Mouse (Mus musculus) heart, postnatal 0 days (tissue): ENCODE results near the gene Stk39. TPM values are rescaled to one million over a fixed set of nuclear protein-coding genes. Genes with fewer than 3 reads are reported as not detected.

ENCODE experiments used
- ATAC-seq: fragments of 200-750 bp; cut with Nextera tagmentation; 2 replicates; pipeline ENCODE4 v1.8.0; 2017; ENCODE audit warnings: low read depth, moderate number of reproducible peaks, moderate library complexity; ENCODE audit not compliant: insufficient read depth
- DNase-seq: peaks from one replicate; pipeline ENCODE4 v3.0.0-alpha.2; 2016; ENCODE audit warnings: low spot score
- H3K27ac ChIP-seq: fragments of 300-500 bp; sonication (generic); 2 replicates; pipeline ENCODE4 v1.5.1; 2014; ENCODE audit warnings: low read depth, mild to moderate bottlenecking
- H3K27me3 ChIP-seq: fragments of 300-500 bp; sonication (generic); 2 replicates; pipeline ENCODE4 v1.6.1; 2014; ENCODE audit warnings: low read length, mixed read lengths; ENCODE audit not compliant: control insufficient read depth, insufficient read depth
- H3K36me3 ChIP-seq: fragments of 300-500 bp; sonication (generic); replicated peaks from 2 replicates; pipeline ENCODE4 v1.6.1; 2014; ENCODE audit warnings: low read length, mixed read lengths; ENCODE audit not compliant: control insufficient read depth, insufficient read depth
- H3K4me1 ChIP-seq: fragments of 300-500 bp; sonication (generic); 2 replicates; pipeline ENCODE4 v1.6.1; 2014; ENCODE audit warnings: antibody characterized with exemption; ENCODE audit not compliant: control insufficient read depth, insufficient read depth
- H3K4me2 ChIP-seq: fragments of 300-500 bp; sonication (generic); 2 replicates; pipeline ENCODE4 v1.6.1; 2014; ENCODE audit warnings: low read depth, mild to moderate bottlenecking, low read length, moderate library complexity
- H3K4me3 ChIP-seq: fragments of 300-500 bp; sonication (generic); 2 replicates; pipeline ENCODE4 v1.5.1; 2014; ENCODE audit warnings: low read depth, low read length
- H3K9ac ChIP-seq: fragments of 300-500 bp; sonication (generic); replicated peaks from 2 replicates; pipeline ENCODE4 v1.6.1; 2014; ENCODE audit warnings: low read depth, low read length, mixed read lengths
- H3K9me3 ChIP-seq: fragments of 300-500 bp; sonication (generic); replicated peaks from 2 replicates; pipeline ENCODE4 v1.6.1; 2016; ENCODE audit warnings: low read length; ENCODE audit not compliant: control insufficient read depth
- CTCF ChIP-seq: IDR thresholded peaks from 2 replicates; pipeline ENCODE4 v1.5.1; 2016; ENCODE audit warnings: antibody characterized with exemption, control low read depth, low read depth
- EP300 ChIP-seq: IDR thresholded peaks from 2 replicates; pipeline ENCODE4 v1.6.1; 2016; ENCODE audit warnings: antibody characterized with exemption, low read depth
- WGBS: fragments of 180-500 bp; shearing (Covaris S2); extraction: QIAGEN DNeasy Blood & Tissue Kit; methylation state at CpG from one replicate; pipeline ENCODE4 v1.1.7; 2014; 5-methylcytosine and 5-hydroxymethylcytosine counted together
- polyA plus RNA-seq: library from polyadenylated mRNA; unstranded; fragments of >200 nt; fragmentation: Nextera tagmentation; extraction: Ambion mirVana; gene quantifications from 2 replicates; pipeline ENCODE4 v1.2.1, GENCODE M21; 2015
- total RNA-seq: library from RNA; depleted of rRNA; stranded (reverse); fragments of >200 nt; gene quantifications from 2 replicates; pipeline ENCODE4 v1.2.3, GENCODE M21; 2014; ENCODE audit warnings: low replicate concordance

The Stk39 gene
- total and polyA plus RNA-seq, 2 experiments from 2014 or later = 81.8 to 93.2 TPM

- H3K9ac ChIP-seq = no peak overlapping the region
- H3K27ac ChIP-seq = no peak overlapping the region
- H3K4me2 ChIP-seq = no peak overlapping the region
- WGBS = 73% methylated on average over 9 of the region's 9 CpGs
- DNase-seq (no peak), ATAC-seq (no peak)
- peaks cover 70% of the 10 kb centered on the region for H3K4me1 ChIP-seq
- peaks cover 3% of the 10 kb centered on the region; the same call in 1 of the 2 replicates for H3K36me3 ChIP-seq
- no peaks in the 10 kb centered on the region for H3K9me3 ChIP-seq
- H3K4me3 ChIP-seq = no peak overlapping the region
- TF ChIP-seq CTCF (no peak), EP300 (no peak)
- H3K27me3 ChIP-seq = no peaks in the 10 kb centered on the region
Observed at GRCm38 (mm10) chr2:68439614-68440013, 32.5 kb downstream of the Stk39 start.

- 13% methylated on average over 5 of the region's 5 CpGs for WGBS
- Histone ChIP-seq H3K9me3 (no peaks in the 10 kb centered on the region), H3K4me1 (peaks cover 74% of the 10 kb centered on the region), H3K9ac (no peak overlapping the region), H3K4me3 (no peak overlapping the region), H3K36me3 (peaks cover 3% of the 10 kb centered on the region; the same call in 1 of the 2 replicates), H3K27ac (peak overlapping the region; percentile 30), H3K4me2 (no peak overlapping the region), H3K27me3 (no peaks in the 10 kb centered on the region)
- peak; percentile 31; the same call in 1 of the 2 replicates for ATAC-seq
- TF ChIP-seq CTCF = no peak
- TF ChIP-seq EP300 = no peak
- DNase-seq = no peak
Observed at GRCm38 (mm10) chr2:68437920-68438319, 34.1 kb downstream of the Stk39 start.

DNA sequence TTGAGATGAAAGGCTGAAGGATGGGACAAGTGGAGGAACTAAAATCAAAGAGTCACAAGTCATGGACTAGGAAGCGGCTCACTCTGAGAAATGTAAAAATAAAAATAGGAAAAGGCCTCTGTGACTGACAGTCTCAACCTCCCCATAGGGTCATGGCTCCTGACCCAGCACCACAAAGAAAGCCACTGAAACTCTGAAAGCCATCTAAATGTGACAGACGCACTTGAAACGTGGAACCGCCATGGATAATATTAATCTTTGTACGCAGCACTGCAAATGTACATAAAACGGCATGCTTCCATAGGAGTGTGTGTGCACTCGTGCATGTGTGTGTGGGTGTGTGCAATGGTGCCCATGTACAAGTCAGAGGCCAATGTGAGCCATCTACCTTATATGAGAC lies 34.9 kb downstream of the Stk39 start:
- H3K9me3 ChIP-seq = no peaks in the 10 kb centered on the region
- no peak overlapping the region for H3K4me2 ChIP-seq
- no peak overlapping the region for H3K4me3 ChIP-seq
- peaks cover 70% of the 10 kb centered on the region for H3K4me1 ChIP-seq
- ATAC-seq (no peak), DNase-seq (no peak)
- peak overlapping the region; percentile 26; the same call in 1 of the 2 replicates for H3K27ac ChIP-seq
- no peaks in the 10 kb centered on the region for H3K27me3 ChIP-seq
- no peak overlapping the region for H3K9ac ChIP-seq
- 89% methylated on average over 7 of the region's 7 CpGs for WGBS
- peaks cover 3% of the 10 kb centered on the region; the same call in 1 of the 2 replicates for H3K36me3 ChIP-seq
- TF ChIP-seq CTCF (no peak), EP300 (no peak)

DNA sequence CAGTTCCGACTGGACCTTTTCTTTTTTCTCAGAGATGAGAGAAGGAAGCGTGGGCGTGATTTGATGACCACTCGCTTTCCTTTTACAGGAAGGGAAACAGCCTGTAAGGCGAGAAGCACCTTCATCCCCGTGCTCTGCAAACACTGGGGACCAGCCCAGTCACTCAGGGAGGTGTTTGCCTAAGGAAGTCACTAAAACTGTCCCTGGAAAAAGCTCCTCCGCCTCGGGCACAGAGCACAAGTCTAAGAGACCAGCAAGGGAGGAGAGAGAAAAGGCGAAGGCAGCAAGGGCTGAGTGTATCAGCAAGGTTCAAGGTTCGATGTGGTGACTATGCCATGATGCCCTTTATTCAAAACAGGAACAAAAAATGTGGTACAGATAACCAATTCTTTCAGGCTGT lies 35.8 kb downstream of the Stk39 start:
- no peak for TF ChIP-seq EP300
- no peak for TF ChIP-seq CTCF
- H3K4me2 ChIP-seq = peak overlapping the region; percentile 45
- DNase-seq = no peak
- H3K4me1 ChIP-seq = peaks cover 67% of the 10 kb centered on the region
- H3K9ac ChIP-seq = peak overlapping the region; percentile 34; the same call in 1 of the 2 replicates
- peak overlapping the region; percentile 90 for H3K27ac ChIP-seq
- peaks cover 3% of the 10 kb centered on the region; the same call in 1 of the 2 replicates for H3K36me3 ChIP-seq
- H3K4me3 ChIP-seq = peak overlapping the region; percentile 2; the same call in 1 of the 2 replicates
- no peak for ATAC-seq
- WGBS = 22% methylated on average over 10 of the region's 10 CpGs
- H3K9me3 ChIP-seq = no peaks in the 10 kb centered on the region
- H3K27me3 ChIP-seq = no peaks in the 10 kb centered on the region

DNA sequence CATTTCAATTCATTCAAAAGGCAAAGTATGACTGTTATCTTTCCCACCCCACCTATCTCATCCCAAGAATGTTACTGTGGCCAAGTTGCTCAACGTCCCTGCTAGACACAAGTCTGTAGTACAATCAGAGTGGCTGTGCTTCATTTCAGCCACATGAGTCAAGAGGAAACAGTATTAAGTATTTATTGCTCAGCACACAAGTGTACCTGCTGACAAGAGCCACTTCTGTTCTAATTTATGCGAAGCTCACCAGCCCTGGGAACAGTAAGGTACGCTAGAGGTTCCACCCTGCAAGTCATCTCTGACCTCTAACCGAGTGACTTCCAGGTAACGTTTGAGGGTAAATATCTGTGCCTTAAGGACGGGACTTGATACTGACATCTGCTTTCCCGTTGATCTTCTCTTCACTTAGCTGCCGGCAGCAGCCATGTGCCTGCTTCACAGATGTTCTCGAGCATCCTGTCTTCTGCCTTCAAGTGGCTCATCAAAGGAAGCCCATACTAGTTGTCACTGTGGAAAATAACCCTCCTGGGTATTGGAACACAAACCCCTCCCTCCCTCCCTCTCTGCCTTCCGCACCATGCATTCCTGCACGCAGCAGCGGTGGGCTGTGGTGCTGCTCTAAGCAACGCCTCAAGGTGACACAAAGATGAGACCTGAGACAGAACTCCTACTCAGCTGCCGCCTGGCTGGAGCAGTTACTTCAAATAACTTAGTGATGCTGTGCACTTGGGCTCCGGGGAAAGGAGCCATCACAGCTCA lies 36.4 kb downstream of the Stk39 start:
- Histone ChIP-seq H3K36me3 (peaks cover 2% of the 10 kb centered on the region; the same call in 1 of the 2 replicates), H3K4me2 (peak overlapping the region; percentile 45), H3K9me3 (no peaks in the 10 kb centered on the region), H3K9ac (0 out of 2 replicates have a peak overlapping the region, but pooled peaks have one; percentile 34), H3K4me1 (peaks cover 71% of the 10 kb centered on the region), H3K27ac (peak overlapping the region; percentile 90), H3K4me3 (peak overlapping the region; percentile 2; the same call in 1 of the 2 replicates), H3K27me3 (no peaks in the 10 kb centered on the region)
- ATAC-seq (no peak), DNase-seq (no peak)
- WGBS = 8% methylated on average over 15 of the region's 15 CpGs
- TF ChIP-seq CTCF (no peak), EP300 (no peak)
